Mouse (Mus musculus): ENCODE data around the gene Cdk17. TPM values are rescaled to one million over a fixed set of nuclear protein-coding genes. Genes with fewer than 3 reads are reported as not detected.

Cdk17 gene
- polyA plus RNA-seq, 2 experiments = 10.5 to 12.9 TPM

DNA sequence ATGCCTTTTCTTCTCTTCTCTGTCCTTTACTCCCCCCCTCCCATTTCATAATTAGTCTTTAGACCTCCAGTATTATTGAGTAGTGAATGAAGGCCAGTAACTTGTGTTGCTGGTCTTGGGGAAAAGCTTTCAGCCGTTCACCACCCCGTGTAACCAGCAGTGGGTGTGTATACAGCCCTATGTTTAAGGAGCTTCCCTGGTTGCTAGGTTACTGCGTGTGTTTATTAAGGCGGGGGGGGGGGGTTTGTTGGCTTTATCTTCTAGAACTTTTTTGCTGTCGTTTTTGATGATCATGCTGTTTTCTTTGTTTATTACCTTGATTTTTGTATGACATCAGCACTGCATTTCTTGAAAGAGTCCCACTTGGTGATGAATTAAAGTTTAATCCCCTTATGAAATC, 82.2 kb downstream of the Cdk17 start:
- TF ChIP-seq CTCF (IDR thresholded peaks at IDR 0.05; ENCODE audit: low read depth) (no peak), EP300 (IDR thresholded peaks at IDR 0.05; ENCODE audit: low read depth) (no peak)
- Histone ChIP-seq H3K4me1 (replicated peaks; ENCODE audit: control insufficient read depth in 2 of 2, insufficient read depth in 2 of 2, low read length in 1 of 2) (no peaks in the 10 kb centered on the region), H3K4me3 (ENCODE audit: insufficient read depth in 1 of 2, low read depth in 2 of 2, low read length in 2 of 2) (no peak overlapping the region), H3K9me3 (ENCODE audit: control insufficient read depth, low read length) (no peaks in the 10 kb centered on the region), H3K4me2 (ENCODE audit: low read depth) (no peak overlapping the region), H3K36me3 (replicated peaks; ENCODE audit: control insufficient read depth, insufficient read depth, low read depth) (peaks cover 32% of the 10 kb centered on the region), H3K27me3 (ENCODE audit: control insufficient read depth, insufficient read depth, low read length) (no peaks in the 10 kb centered on the region), H3K9ac (replicated peaks) (no peak overlapping the region), H3K27ac (no peak overlapping the region)
- no peak for DNase-seq (ENCODE audit: low read depth in 3 of 3, low spot score in 3 of 3)
- no peak for ATAC-seq (ENCODE audit: insufficient read depth)
- WGBS (ENCODE audit: insufficient replicate concordance) = 50% methylated on average over 5 of the region's 5 CpGs

DNA sequence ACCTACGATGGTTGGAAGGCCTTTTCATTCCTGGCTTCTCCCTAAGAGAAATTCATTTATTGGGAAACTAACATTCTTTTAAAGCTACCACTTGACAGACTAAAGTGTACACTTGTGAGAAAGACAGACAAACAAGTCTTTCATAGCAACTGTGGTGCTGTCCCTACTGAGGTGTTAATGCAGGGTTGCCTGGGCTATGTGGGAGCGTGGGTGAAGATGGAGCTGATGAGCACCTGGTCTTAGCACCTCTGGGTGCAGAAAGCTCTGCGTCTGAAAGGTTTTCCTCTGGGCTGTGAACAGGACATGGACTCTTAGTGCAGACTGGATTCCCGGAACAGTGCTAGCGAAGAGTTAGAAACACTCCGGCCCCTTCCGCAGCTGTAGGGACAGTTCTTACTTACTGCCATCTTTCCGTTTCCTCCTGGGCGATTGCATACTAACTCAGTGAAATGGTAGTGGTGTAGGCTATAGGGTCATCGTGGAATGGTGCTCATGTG, 83.6 kb downstream of the Cdk17 start:
- Histone ChIP-seq H3K9me3 (ENCODE audit: control insufficient read depth, low read length) (no peaks in the 10 kb centered on the region), H3K4me3 (ENCODE audit: insufficient read depth in 1 of 2, low read depth in 2 of 2, low read length in 2 of 2) (no peak overlapping the region), H3K4me2 (ENCODE audit: low read depth) (no peak overlapping the region), H3K9ac (replicated peaks) (no peak overlapping the region), H3K4me1 (replicated peaks; ENCODE audit: control insufficient read depth in 2 of 2, insufficient read depth in 2 of 2, low read length in 1 of 2) (no peaks in the 10 kb centered on the region), H3K27ac (no peak overlapping the region), H3K36me3 (replicated peaks; ENCODE audit: control insufficient read depth, insufficient read depth, low read depth) (peaks cover 26% of the 10 kb centered on the region), H3K27me3 (ENCODE audit: control insufficient read depth, insufficient read depth, low read length) (no peaks in the 10 kb centered on the region)
- DNase-seq (ENCODE audit: low read depth in 3 of 3, low spot score in 3 of 3) (no peak), ATAC-seq (ENCODE audit: insufficient read depth) (no peak)
- WGBS (ENCODE audit: insufficient replicate concordance) = 91% methylated on average over 10 of the region's 10 CpGs
- TF ChIP-seq CTCF (IDR thresholded peaks at IDR 0.05; ENCODE audit: low read depth) (no peak), EP300 (IDR thresholded peaks at IDR 0.05; ENCODE audit: low read depth) (no peak)

DNA sequence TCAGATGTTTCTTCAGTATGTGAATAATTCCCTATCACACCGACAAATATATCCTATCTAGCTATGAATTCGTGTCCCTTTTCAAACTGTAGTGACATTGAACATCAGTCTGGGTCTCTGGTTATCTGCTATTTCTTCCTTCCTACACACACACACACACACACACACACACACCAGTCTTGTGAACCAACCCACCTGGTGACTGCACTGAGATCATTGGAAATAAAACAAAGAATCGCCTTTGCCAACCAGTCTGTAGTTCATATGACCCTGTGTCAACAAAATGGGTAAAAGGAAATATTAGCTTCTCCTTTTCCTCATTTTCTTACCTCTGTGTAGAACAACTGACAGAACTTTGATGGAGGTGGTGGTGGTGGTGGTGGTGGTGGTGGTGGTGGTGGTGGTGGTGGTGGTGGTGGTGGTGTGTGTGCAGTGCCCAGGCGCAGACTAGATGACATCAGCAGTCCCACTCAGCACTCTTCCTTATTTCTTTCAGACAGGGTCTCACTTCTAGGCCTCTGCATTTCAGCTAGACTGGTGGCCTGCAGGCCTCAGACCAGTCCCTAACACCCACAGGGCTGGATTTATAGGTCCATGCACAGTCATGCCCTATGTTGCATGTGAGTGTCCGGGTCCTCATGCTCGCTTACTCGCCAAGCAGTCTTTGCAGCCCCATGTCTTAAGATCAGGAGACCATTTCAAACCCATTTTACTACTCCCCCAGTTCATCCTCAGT, 85.7 kb downstream of the Cdk17 start:
- TF ChIP-seq EP300 (IDR thresholded peaks at IDR 0.05; ENCODE audit: low read depth) (no peak), CTCF (IDR thresholded peaks at IDR 0.05; ENCODE audit: low read depth) (no peak)
- H3K9me3 ChIP-seq (ENCODE audit: control insufficient read depth, low read length) = no peaks in the 10 kb centered on the region
- no peak overlapping the region for H3K9ac ChIP-seq (replicated peaks)
- peaks cover 10% of the 10 kb centered on the region for H3K36me3 ChIP-seq (replicated peaks; ENCODE audit: control insufficient read depth, insufficient read depth, low read depth)
- no peak overlapping the region for H3K27ac ChIP-seq
- no peak for DNase-seq (ENCODE audit: low read depth in 3 of 3, low spot score in 3 of 3)
- no peaks in the 10 kb centered on the region for H3K27me3 ChIP-seq (ENCODE audit: control insufficient read depth, insufficient read depth, low read length)
- H3K4me1 ChIP-seq (replicated peaks; ENCODE audit: control insufficient read depth in 2 of 2, insufficient read depth in 2 of 2, low read length in 1 of 2) = no peaks in the 10 kb centered on the region
- 84% methylated on average over 7 of the region's 7 CpGs for WGBS (ENCODE audit: insufficient replicate concordance)
- H3K4me2 ChIP-seq (ENCODE audit: low read depth) = no peak overlapping the region
- ATAC-seq (ENCODE audit: insufficient read depth) = no peak
- H3K4me3 ChIP-seq (ENCODE audit: insufficient read depth in 1 of 2, low read depth in 2 of 2, low read length in 2 of 2) = no peak overlapping the region

DNA sequence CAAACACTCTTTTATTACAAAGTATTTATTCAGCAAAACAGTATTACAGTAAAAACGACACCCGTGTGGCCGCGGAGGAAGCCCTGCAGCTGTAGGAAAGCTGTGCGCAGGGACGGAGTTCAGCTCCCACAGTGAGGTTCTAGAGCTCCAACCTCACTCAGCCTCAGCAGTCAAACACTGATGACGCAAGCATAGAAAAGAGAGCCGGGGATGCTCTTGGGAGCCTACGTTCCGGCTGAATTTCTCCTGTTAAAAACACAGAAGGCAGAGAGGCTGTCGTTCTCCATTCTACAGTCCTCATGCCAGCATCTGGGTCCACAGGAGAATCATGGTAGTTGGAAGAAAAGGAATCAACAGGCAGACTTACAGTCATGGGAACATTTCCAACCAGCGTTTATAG, 86.7 kb downstream of the Cdk17 start:
- H3K36me3 ChIP-seq (replicated peaks; ENCODE audit: control insufficient read depth, insufficient read depth, low read depth) = peaks cover 6% of the 10 kb centered on the region
- WGBS (ENCODE audit: insufficient replicate concordance) = 88% methylated on average over 12 of the region's 12 CpGs
- DNase-seq (ENCODE audit: low read depth in 3 of 3, low spot score in 3 of 3) = no peak

DNA sequence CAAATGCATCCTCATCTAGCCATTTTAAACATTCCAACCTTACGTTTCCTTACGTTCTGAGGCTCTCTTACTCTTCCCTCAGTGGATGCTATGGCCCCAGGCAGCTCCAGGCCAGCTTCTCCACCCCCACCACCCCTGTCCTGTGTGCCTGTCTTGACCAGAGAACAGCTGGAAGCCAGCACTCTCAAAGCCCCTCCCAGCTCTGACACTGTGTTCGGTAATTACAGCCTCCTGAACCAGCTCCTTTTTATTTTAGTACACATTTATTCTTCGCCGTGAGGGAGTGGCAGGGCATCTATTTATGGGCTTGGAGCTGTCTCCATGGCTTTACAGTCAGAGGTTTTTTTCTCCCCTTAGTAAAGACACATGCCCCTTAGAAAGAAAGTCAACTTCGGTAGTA, 87.2 kb downstream of the Cdk17 start:
- peaks cover 6% of the 10 kb centered on the region for H3K36me3 ChIP-seq (replicated peaks; ENCODE audit: control insufficient read depth, insufficient read depth, low read depth)

More for the DNA sequence above, 86.7 kb downstream of the Cdk17 start:
- H3K4me3 ChIP-seq (ENCODE audit: insufficient read depth in 1 of 2, low read depth in 2 of 2, low read length in 2 of 2) = no peak overlapping the region
- no peak overlapping the region for H3K27ac ChIP-seq
- H3K4me1 ChIP-seq (replicated peaks; ENCODE audit: control insufficient read depth in 2 of 2, insufficient read depth in 2 of 2, low read length in 1 of 2) = no peaks in the 10 kb centered on the region
- no peak overlapping the region for H3K9ac ChIP-seq (replicated peaks)
- H3K27me3 ChIP-seq (ENCODE audit: control insufficient read depth, insufficient read depth, low read length) = no peaks in the 10 kb centered on the region
- no peaks in the 10 kb centered on the region for H3K9me3 ChIP-seq (ENCODE audit: control insufficient read depth, low read length)
- no peak for ATAC-seq (ENCODE audit: insufficient read depth)
- H3K4me2 ChIP-seq (ENCODE audit: low read depth) = no peak overlapping the region
- no peak for TF ChIP-seq CTCF (IDR thresholded peaks at IDR 0.05; ENCODE audit: low read depth)
- no peak for TF ChIP-seq EP300 (IDR thresholded peaks at IDR 0.05; ENCODE audit: low read depth)

More for the DNA sequence above, 87.2 kb downstream of the Cdk17 start:
- no peaks in the 10 kb centered on the region for H3K9me3 ChIP-seq (ENCODE audit: control insufficient read depth, low read length)
- no peaks in the 10 kb centered on the region for H3K27me3 ChIP-seq (ENCODE audit: control insufficient read depth, insufficient read depth, low read length)
- no peaks in the 10 kb centered on the region for H3K4me1 ChIP-seq (replicated peaks; ENCODE audit: control insufficient read depth in 2 of 2, insufficient read depth in 2 of 2, low read length in 1 of 2)
- TF ChIP-seq CTCF (IDR thresholded peaks at IDR 0.05; ENCODE audit: low read depth) = no peak
- TF ChIP-seq EP300 (IDR thresholded peaks at IDR 0.05; ENCODE audit: low read depth) = no peak
- H3K4me3 ChIP-seq (ENCODE audit: insufficient read depth in 1 of 2, low read depth in 2 of 2, low read length in 2 of 2) = no peak overlapping the region
- H3K27ac ChIP-seq = no peak overlapping the region
- no peak overlapping the region for H3K9ac ChIP-seq (replicated peaks)
- no peak overlapping the region for H3K4me2 ChIP-seq (ENCODE audit: low read depth)
- WGBS (ENCODE audit: insufficient replicate concordance) = 76% methylated on average over 6 of the region's 6 CpGs
- DNase-seq (ENCODE audit: low read depth in 3 of 3, low spot score in 3 of 3) (no peak), ATAC-seq (ENCODE audit: insufficient read depth) (no peak)
